Mouse (Mus musculus) liver (tissue): ENCODE measurements at regions not wholly inside any gene's neighbourhood (a gene's known extent, or its start where the extent isn't known, plus 50 kb on each side); places are given as distances from the start of the nearest gene placed in this dataset.

ENCODE experiments used
- DNase-seq: peaks from one replicate; pipeline ENCODE4 v3.0.0-alpha.2; 2020; ENCODE audit warnings: mixed read lengths

- DNase-seq, result no peak
Observed at GRCm38 (mm10) chr3:104712711-104713110, 68.1 kb upstream of the Ppm1j start.

GRCm38 (mm10) chr3:104713836-104714631, 66.8 kb upstream of the Ppm1j start:
- DNase-seq, result peak; percentile 75

- peak; percentile 79 for DNase-seq
Observed at GRCm38 (mm10) chr3:104714679-104715326, 66.1 kb upstream of the Ppm1j start.
